Mouse (Mus musculus) urinary bladder, postnatal 36 days (tissue): ENCODE results near the gene Dzip1.

Experiments
- DNase-seq, 2 experiments: peaks; one replicate each; pipeline ENCODE4 v3.0.0; 2022; ENCODE audit warnings: low spot score in 2 of 2, mixed read lengths in 1 of 2

Gene Dzip1

DNA sequence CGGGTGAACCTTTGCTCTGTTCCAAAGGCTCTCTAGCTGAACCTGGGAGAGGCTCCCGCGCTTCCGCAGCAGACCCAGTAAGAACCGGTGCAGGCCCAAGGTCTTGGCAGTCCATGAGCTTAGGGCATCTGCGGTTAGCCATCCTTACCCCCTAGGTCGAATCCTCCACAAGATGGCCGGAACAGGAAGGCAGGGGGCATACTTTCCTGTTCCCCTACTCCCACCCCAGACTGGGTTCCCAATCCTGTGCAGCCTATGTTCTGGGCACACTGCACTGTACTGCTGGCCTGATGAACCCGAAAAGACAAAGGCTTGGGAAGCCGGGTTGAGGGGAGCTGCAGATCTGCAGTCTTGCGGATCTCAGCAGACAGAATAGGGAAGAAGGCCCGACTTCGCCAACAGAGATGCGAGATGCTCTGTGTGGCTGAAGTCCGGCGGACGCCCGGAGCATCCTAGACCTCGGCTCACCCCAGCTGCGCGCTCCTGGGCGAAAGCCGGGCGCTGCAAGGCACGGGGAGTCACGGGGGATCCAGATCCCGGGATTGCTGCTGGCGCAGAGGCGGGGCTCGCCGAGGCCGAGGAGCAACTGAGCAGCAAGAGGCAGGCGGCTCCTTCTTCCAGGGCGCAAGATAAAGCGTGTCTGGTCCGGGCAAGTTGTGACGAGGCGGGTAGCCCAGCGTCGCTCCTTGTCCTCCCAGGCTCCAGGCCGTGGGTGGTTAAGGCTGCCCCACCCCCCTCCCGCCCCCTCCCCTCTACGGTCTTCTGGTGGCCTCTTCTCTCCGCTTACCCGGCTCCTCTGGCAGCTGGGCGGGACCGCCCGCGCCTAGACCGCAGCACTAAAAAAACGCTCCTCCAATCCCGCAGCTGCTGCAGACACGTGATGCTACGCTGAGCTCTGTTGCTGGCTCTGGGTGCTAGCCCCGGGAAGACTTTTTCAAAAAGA is at the start of gene Dzip1:
Gene Dzip1 (minus strand): TSS at position 788 of the 943 bp plus-strand sequence.
- peak in 1 of 2 experiments; percentile 57 for DNase-seq

GRCm38 (mm10) chr14:118972268-118972667 is 47.0 kb upstream of the Dzip1 start:
- DNase-seq = no peak

- no peak for DNase-seq
Measured at GRCm38 (mm10) chr14:118967646-118968045, 42.4 kb upstream of the Dzip1 start.

DNA sequence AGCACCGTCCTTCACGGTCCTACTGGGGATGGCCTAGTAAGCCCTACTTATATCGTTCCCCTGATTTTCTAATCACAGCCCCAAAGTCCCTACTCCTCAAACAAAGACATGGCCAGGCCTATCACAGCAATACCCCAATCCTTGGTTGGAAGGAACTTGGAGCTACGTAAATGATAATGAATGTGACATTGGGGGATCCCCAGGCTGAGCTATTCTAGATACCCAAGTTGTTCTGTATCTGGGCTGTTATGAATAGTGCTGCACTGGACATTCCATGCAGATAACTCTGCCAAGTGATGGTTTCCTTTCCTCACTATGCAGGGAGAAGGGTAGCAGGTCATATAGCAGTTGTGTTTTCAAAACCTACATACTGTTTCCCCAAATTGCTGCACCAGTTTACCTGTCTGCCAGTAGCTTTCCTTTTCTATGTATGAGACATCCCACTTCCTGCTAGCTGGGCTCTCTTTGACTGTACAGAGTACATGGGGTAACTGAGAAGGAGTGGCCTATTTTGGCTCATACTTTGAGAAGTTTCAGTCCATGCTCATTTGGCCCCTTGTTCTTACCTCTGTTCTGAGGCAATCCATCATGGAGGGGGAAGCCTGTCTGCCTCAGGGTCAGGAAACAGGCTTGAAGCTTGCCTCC is 40.2 kb upstream of the Dzip1 start:
- no peak for DNase-seq

GRCm38 (mm10) chr14:118958010-118958409 is 32.8 kb upstream of the Dzip1 start:
- no peak for DNase-seq

DNA sequence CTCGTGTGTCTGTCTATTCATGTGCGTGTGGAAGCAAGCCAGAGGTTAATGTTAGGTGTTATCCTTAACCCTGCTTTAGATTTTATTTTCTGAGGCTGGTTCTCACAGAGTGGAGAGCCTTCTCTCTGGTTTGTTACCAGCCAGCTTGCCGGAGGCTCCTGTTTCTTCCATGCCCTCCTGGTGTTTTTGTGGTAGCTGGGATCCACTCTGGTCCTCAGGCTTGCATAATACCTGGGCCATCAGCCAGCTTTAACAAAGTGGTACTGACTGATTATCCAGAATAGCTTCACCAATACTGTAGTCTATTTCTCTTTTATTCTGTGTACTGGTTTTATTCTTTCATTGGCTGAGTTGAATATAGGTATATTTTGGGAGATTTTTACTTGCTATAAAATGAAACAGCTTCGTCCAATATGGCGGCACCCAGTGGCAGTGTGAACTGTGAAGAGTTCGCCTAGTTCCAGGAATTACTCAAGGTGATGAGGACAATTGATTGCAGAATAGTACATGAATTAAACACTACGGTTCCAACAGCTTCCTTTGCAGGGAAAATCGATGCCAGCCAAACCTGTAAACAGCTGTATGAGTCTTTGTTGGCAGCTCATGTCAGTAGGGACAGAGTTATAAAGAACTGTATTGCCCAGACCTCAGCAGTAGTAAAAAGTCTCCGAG is 26.8 kb upstream of the Dzip1 start:
- DNase-seq = peak in 1 of 2 experiments; percentile 29

DNA sequence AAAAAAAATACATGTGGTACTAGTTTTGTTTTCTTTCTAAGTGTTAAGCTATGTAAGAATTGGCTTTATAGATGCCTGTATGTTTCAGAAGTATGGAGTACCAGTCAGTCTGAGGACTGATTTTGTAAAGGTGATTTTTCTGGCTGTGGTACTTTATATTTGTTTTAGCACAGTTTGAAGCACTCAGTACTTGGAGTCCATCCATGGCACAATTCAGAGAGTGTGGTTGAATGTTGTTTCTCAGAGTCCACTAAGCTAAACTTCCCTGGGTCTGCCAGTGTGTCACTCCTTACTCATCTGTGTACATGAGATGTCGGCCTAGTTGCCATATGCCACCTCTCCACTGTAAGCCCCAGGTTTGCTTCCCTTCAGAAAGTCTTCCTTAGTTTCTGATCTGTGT is 23.6 kb upstream of the Dzip1 start:
- DNase-seq = no peak

DNA sequence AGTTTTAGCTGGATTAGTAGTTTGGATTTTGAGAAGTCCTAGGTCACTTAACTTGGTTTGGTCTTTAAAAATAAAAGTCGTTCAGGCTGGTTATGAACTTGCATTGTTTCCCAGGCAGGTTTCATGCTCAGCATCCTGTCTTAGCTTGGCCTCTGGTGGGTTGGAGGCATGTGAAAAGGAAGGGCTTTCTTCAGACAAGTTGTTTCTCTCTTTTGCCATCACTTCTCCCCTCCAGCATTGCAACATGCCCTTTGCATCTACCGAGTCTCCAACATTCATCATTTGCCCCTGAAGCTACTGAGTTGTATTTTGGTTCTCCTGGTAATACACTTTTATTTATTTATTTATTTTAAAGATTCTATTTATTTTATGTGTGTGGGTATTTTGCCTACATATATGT is 19.4 kb upstream of the Dzip1 start:
- no peak for DNase-seq

DNA sequence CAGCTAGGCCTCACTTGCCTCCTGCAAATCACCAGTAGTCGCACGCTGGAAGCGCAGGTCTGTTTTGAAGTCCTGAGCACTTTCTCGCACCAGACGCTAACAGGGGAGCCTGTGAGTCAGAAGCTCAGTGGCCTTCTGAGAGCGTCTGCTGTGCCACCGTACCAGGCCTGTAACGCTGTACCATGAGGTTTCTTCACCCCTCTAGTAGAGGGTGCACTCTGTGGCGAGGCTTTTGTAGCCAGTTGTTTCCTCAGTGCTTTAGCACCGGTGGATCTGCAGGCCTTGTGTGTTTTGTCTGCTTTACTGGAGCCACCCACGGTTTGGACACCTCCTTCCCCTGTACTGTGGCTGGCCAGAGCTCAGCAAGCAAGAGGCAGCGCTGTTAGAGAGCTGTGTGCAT is 16.8 kb upstream of the Dzip1 start:
- DNase-seq = no peak

- DNase-seq = no peak
Measured at GRCm38 (mm10) chr14:118940796-118941495, 15.7 kb upstream of the Dzip1 start.

DNA sequence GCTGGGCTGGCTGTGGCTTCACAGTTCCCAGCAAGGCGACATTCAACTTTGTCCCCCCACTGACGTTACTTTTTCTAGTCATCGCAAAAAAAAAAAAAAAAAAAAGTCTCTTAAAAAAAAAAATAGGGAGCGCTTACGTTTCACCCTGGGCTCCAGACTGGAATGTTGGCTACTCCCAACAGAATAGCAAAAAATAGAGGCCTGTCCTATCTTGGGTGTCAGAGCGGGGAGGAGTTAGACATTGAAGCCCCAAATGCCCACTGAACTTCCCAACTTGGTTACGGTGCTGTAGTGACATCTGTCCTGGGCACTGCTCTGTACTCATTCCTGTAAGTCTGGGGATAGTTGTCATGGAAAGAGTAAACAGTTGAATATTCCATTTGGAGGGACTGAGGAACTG is 13.3 kb upstream of the Dzip1 start:
- no peak for DNase-seq

GRCm38 (mm10) chr14:118937533-118938492 is 12.6 kb upstream of the Dzip1 start, which contains the start of gene Dnajc3:
Dnajc3 (plus strand) TSS chr14:118937976.
- peak; percentile 99 to 100 for DNase-seq

DNA sequence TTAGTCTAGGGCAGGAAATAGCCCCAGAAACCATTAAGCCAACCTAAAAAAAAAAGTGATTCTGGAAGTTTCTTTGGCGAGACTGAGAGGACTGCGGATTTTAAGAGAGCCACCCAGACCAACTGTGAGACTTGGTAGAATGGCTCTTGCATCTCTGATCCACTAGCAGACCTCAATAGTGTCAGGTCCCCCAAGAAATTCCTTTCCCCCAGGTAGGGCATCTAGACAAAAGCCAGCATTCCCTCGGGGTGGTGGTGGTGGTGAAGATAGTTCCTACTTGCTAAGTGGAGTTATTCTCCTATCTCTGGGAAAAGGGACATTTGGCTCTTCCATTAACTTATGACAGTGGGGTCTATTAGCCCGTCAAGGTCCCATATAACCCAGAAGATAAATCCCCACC is 11.7 kb upstream of the Dzip1 start:
- DNase-seq = no peak

DNA sequence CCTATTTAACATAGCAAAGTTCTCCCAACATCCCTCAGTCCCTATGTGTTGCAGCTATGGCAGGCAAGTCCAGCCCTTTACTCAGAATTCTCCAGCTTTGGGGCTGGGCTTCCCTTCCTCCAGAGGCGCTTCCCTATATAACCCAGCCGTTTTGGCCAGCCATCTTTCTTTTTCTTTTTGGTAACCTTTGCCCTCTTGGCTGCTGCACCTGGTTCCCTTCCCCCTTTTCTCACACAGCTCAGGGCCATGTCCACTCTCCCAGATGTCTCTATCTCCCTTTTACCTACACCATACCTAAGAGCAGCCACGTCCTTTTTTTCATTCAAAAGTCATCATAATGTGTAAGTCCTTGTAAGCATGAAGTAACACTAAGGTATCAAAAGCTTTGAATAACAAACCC is 11.0 kb upstream of the Dzip1 start:
- DNase-seq = no peak

GRCm38 (mm10) chr14:118934686-118935085 is 9.4 kb upstream of the Dzip1 start:
- no peak for DNase-seq

DNA sequence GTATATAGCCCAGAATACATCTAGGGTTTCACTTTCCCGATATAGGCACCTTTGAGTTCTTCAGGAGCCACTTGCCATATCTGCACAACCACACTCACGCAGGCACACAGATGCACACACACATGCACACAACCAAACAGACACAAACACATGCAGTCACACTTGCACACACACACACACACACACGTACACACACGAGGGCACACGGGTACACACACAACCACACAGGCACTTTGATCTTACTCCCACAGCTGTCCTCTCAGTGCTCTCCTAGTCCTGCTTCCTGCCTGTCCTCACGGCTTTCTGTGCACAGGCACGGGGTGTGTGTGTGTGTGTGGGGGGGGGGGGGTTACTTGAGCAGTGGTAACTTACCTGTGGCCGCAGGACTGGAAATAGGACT is 7.7 kb upstream of the Dzip1 start:
- DNase-seq = no peak

GRCm38 (mm10) chr14:118931181-118931580 is 5.9 kb upstream of the Dzip1 start:
- DNase-seq = no peak

DNA sequence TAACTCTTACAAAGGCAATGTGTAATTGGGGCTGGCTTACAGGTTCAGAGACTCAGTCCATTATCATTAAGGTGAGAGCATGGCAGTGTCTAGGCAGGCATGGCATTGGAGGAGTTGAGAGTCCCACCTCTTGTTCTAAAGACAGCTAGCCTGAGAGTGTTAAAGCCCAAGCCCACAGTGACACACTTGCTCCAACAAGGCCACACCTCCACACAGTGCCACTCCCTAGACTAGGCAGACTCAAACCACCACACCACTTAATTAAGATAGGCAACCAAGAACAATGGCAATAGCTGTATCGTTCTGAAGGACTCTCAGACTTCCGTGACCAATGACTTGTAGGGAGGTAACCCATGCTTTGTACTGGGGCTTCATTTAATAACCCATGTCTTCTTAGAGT is 5.5 kb upstream of the Dzip1 start:
- DNase-seq = no peak

DNA sequence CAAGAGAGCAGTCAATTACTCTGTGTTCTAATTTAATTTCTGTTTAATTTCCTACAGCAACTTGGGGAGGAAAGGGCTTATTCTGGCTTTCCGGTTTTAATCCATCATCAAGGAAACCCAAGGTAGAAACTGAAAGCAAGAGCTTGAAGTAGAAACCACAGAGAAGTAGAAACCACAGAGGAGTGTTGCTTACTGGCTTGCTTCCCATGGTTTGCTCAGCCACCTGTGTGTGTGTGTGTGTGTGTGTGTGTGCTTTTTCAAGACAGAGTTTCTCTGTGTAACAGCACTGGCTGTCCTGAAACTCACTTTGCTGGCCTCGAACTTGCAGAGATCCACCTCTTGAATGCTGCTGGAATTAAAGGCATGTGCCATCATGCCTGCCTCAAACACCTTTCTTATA is 4.5 kb upstream of the Dzip1 start:
- DNase-seq = no peak

GRCm38 (mm10) chr14:118928565-118928964 is 3.3 kb upstream of the Dzip1 start:
- DNase-seq = no peak
